Mouse (Mus musculus): Measurements from ENCODE around the gene Glud1.

The Glud1 gene

GRCm38 (mm10) chr14:34375941-34376340 lies 65.4 kb downstream of the Glud1 start:
- POLR2A ChIA-PET: interaction anchor here in 3 of 4 experiments (0.6 to 45.1 kb wide), 22 partner anchors 8 to 245 kb away, joined by 3 to 2339 read pairs (median 5); partner anchors contain the start of genes Fam25c (in 2 of the 3), Glud1 (in 1 of the 3) and Shld2 (in 1 of the 3)
- CTCF ChIA-PET: interaction anchor here in 2 of 4 experiments (0.5 to 1.8 kb wide), 7 partner anchors 12 to 220 kb away, joined by 3 to 9 read pairs (median 3); no protein-coding TSS in a partner anchor

GRCm38 (mm10) chr14:34377121-34377520 lies 66.6 kb downstream of the Glud1 start:
- ChIA-PET POLR2A (interaction anchor here (0.6 to 45.1 kb wide), 27 partner anchors 9 to 439 kb away, joined by 3 to 2339 read pairs (median 5); partner anchors contain the start of genes Fam25c (in 1 of the 4), Glud1 (in 1 of the 4) and Shld2 (in 1 of the 4)), CTCF (interaction anchor here in 3 of 4 experiments (0.6 to 3.7 kb wide), 7 partner anchors 13 to 297 kb away, joined by 3 to 19 read pairs (median 9); no protein-coding TSS in a partner anchor)

DNA sequence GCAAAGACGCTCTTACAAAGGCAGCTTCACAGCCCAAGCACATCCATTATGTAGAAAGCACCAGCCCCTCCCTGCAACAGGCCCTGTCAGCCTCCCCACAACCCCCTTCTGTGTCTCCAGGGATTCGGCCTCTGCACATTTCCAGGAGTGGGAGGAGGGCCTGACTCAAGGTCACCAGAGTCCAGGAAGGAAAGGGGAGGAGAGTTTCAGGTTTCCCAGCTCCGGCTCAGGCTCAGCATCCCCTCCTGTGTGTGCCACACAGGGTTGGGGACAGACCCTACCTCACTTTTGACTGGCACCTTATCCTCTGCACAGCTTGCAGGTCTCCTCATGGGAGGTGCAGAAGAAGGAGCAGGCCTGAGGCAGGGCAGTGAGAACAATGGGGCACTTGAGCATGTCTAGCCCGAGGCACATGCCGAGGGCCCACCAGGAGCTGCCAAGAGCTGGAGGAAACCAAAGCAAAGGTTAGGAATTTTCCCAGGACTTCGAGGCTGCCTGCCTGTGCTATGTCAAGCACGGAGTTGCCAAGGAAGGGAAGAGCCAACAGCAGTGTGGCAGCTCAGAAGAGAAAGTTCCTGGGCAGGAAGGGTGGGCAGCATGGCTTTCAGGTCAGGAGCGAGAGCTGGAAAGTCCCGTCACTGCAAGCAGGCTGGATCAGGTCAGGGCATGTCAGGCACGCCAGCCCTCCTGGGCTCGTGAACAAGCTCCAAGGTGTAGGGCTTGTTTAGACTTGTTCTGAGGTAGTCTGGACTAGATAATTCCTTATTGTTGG lies 68.2 kb downstream of the Glud1 start:
- POLR2A ChIA-PET: interaction anchor here (0.6 to 45.1 kb wide), 65 partner anchors 10 to 438 kb away, joined by 3 to 2339 read pairs (median 4); partner anchors contain the start of genes Fam25c (in 2 of the 4), Glud1 (in 2 of the 4), Anxa8 (in 1 of the 4) and Bmpr1a (in 1 of the 4)

DNA sequence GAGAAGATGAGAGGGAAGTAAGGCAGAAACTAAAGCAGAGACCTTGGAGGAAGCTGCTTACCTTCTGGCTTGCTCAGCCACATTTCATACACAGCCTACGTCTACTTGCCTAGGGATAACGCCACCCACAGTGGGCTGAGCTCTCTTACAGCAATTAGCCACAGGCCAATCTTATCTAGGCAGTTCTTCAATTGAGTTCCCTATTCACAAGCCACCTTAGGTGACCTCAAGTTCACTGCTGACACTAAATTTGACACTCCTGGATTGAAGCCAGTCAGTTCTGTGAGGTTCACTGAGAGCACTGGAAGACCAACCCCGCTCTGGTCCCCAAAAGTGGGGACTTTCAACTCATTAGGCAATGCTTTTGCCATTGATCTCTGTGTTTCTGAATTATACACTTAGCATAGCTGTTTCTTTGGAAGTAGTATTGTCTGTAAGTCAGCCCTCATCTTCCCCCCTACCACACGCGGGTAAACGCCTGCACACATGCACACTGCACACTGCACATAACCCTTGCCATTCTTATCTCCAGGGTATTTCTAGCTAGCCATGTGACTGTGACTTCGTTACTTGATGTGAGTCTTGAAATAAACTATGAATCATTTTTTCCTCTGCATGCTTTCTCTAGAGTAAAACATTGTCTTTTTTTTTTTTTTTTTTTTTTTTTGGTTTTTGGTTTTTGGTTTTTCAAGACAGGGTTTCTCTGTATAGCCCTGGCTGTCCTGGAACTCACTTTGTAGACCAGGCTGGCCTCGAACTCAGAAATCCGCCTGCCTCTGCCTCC lies 72.6 kb downstream of the Glud1 start:
- POLR2A ChIA-PET: interaction anchor here in 2 of 4 experiments (0.7 to 13.0 kb wide), 11 partner anchors 9 to 152 kb away, joined by 3 to 349 read pairs (median 6); no protein-coding TSS in a partner anchor
- CTCF ChIA-PET: interaction anchor here in 2 of 4 experiments (0.6 to 1.5 kb wide), 2 partner anchors 15 to 460 kb away, joined by 4 to 13 read pairs; partner anchors contain the start of gene Gdf10 (in 1 of the 2)

More for the DNA sequence above, 68.2 kb downstream of the Glud1 start:
- CTCF ChIA-PET: interaction anchor here (0.5 to 3.7 kb wide), 20 partner anchors 9 to 630 kb away, joined by 3 to 19 read pairs (median 4); no protein-coding TSS in a partner anchor

GRCm38 (mm10) chr14:34393295-34393694 lies 82.8 kb downstream of the Glud1 start:
- POLR2A ChIA-PET: interaction anchor here in 3 of 4 experiments (0.5 to 9.1 kb wide), 12 partner anchors 9 to 282 kb away, joined by 3 to 153 read pairs (median 4); partner anchors contain the start of genes Mmrn2 (in 1 of the 3) and Sncg (in 1 of the 3)
- CTCF ChIA-PET: interaction anchor here (0.6 to 1.3 kb wide), 5 partner anchors 21 to 202 kb away, joined by 3 to 6 read pairs (median 4); no protein-coding TSS in a partner anchor

Data from embryonic stem cell, embryonic (primary cell).